Mouse (Mus musculus) telencephalon, adult 2 months (tissue): ENCODE results near the gene Ackr2.
A peak's percentile ranks its signal among the peaks of the same experiment; 100 is the strongest.

Experiments used
- DNase-seq: peaks from one replicate; pipeline ENCODE4 v3.0.0-alpha.2; 2011; ENCODE audit warnings: low read depth, low spot score

The Ackr2 gene

DNA sequence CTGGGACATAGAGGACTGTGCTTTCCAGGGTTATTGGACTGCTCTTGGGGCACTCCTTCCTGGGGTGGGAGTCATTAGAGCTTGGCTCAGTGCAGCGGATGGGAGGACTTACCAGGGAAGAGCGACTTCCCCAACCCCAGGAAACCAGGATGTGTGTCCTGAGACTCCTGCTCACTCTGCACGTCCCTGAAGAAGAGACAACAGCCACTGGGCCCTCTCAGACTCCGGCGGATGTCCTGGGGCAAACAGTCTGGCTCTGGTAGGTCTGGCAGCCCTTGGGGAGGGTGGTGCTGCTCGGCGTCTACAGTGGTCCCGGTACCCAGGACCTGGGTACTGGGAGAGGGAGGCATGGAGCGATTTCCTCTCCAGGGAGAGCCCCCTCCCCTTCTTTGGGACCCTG, at the start of gene Ackr2:
TSS of gene Ackr2 (plus strand) at position 111 of the 400 bp plus-strand sequence.
- DNase-seq = no peak

DNA sequence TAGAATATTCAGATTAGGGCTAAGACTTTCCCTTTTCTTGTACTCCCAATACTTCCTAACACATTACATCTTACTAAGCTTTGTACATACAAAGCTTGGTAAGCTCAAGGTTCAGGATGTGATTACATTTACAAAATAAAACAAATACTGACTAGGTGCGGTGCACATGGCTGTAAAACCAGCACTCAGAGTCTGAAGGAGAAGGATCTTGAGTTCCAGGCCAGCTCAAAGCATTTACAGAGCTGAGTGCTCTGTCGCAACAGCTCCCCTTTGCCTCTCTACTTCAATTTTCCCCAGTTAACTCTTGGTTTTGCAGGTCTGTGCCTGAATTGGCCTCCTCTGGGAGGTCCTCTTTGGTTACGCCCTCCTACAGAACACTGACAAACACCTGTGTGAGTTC, 43.9 kb upstream of the Ackr2 start:
- DNase-seq = no peak

DNA sequence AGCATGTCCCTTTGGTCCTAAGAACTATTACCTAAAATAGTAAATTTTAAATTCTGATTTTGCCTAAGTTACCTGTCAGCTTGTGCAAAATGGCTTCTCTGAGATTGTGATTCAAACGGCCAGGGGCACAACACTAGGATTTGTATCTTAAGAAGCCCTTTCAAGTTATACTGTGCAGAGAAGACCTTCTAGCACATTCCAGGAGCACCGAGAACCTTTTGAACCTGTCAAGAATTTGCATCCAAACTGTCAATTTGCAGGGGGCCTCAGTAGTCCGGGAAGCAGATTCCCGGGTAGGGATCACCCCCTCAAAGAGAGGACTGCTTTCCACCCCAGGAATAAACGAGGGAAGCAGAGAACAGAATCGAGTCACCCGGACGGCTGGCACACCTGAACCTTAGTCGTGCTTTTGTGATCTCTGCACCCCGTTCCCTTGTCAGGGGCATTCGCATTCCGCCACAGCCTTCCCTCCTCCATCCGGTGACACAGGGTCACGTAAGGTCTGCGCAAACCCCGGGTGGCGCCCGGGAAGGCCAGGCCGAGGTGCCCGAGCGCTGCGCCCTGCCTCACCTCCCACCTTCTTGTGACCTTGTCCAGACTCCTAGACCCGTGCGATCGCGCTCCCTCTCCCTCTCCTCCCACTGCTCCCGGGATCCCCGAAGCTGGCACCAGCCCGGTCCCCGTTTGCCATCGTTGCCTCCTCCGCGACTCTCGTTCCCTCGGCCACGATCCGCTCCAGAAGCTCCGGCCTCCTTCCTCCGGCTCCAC, 41.3 kb upstream of the Ackr2 start:
- no peak for DNase-seq

DNA sequence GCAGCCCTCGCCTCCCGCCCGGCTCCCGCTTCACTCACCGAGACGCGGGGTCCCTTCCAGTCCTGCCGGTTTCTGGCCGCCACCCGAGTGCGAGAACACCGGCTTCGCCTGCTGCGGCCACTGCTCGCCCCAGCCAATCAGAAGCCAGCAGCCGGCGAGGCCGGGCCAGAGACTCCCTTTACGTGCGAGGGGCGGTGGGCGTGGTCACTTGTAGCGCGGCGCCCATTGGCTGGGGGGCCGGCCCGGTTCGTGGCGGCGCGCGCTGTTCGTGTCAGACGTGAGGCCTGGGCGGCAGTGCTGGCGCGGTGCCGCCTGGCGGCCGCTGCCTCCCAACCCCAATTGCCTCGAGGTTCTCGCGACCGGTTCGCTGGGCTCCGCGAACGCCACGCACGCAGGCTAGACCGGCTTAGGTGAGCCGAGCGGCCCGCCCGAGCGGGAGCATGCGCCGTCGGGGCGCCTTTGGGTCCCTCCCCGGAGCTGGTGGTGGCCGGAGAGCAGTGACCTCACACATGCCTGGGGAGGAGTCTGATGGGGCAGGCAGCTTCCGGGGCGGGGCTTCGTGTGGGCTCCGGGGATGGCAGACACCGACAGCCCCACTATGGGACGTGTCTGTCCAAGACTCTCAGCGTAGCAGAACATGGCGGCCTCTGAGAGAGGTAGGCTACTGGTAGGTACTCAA, 40.5 kb upstream of the Ackr2 start:
- DNase-seq = peak; percentile 90

DNA sequence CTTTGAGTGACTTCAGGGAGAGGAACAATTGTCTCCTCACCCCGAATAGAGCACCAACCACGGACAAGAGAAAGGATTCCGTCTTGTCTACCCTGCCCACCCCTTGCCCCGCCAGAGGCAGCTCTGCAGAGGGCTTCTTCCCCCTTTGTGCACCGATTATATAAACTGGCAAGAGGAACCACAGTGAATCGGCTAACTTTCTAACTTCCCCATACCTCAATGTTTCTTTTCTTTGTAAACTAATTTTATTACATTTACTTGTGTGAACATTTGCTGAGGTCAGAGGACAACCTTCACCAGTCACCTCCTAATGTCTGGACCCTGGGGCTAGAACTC, 40.0 kb upstream of the Ackr2 start, which contains the start of gene Higd1a:
TSS of gene Higd1a (minus strand) at position 210 of the 336 bp plus-strand sequence.
- DNase-seq = no peak

DNA sequence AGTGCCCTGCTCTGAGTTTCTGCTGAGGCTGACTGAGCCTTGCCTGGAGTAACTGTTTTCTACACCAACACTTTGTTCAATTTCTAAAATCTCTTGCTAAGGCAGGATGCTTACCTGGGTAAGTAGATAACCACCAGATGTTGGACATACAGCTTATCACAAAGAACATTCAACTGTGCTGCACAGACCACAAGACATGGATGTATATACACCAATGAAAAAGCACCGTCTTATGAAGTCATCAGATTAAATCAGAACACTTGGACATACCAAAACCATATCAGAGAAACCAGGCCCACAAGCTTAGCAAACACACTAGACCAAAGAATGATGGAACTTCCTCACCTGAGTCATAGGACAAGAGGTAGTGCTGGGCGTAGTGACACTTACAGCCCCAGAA, 38.8 kb upstream of the Ackr2 start:
- DNase-seq = no peak

DNA sequence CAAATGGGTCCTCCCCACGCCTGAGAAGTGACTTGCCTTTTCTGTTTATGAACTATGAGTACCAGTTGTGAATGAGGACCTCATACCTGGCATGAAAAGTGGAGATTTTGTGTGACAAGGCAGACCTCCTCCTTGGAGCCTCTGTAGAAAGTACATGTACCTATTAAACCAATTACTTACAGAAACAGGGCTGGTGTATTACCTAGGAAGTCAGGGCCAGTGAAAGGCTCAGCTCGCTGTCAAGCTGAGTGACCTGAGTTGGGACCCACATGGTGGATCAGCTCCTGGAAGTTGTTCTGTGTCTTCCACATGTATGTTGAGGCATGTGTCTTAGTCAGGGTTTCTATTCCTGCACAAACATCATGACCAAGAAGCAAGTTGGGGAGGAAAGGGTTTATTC, 37.2 kb upstream of the Ackr2 start:
- no peak for DNase-seq

DNA sequence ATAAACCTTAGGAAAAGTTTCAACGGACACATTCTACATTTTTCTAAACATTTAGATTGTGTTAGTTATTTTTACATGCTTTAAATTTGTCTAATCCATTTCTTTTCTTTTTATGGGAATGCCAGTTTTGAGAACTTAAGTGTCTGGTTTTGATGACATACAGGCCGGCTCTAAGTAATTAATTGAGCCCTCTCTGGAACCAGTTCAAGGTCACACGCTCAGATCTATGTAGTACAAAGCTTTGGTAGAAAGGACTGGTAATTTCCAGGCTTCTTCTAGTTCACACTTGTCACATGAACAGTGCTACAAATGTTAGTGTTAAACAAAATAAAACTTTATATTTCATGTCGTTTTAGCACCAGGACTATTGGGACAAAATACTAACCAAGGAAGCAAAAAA, 33.3 kb upstream of the Ackr2 start:
- no peak for DNase-seq

DNA sequence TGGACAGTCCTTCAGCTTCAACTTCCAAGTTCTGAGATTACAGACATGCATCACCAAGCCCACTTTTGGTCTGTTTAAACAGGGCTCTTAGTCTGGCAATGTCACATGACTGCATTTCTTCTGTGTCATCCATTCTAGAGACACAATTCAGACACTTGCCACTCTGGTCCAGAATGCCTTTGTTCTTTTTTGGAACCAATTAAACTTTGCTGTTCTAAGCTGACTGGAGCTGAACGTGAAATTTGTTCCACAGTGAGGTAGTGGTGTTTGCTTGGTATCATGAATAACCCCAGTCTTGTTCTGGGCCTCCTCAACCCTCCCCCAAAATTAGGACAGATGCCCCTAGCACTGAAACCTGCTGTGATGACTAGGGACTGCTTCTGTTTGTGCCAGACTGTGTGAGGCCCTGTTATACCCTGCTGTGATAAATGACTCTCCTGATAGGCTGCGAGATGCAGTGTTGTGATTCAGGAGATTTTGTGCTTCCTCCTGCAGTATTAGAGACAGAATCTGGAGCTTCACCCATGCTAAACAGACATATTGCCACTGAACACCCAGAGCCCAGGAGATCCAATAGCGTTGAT, 32.6 kb upstream of the Ackr2 start:
- no peak for DNase-seq

DNA sequence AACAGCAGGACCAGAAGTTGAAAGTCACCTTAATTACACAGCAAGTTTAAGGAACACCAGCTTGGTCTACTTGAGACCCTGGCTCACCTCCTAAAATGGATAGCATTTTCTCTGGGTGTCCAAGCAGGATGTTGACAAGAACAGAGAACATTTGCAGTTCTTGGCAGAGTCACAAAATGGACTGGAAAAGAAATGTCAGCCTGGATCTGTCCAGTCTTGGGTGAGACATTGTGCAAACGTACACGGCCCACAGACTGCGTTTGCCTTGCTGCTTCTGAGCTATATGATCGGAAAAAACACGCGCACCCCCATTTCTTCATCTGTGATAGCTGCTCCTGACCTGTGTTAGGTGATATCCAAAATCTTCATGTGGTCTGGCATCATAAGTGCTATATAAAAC, 30.5 kb upstream of the Ackr2 start:
- no peak for DNase-seq

DNA sequence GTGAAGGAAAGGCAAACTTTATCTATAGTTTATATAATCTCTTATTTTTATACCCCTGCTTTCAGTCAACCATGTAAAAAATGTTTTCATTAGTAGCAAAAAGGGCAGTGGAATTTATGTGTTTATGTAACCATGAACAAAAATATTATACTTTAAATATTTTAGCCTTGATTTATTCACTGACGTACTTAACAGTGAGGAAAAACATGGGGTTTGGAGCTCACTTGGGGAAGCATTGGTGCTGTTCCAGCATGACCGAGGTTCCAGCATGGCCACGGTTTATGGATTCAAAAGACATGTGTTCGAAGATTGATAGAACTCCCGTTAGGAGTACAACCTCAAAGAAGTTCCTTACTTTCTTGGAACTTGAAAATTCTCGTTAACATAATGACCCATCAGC, 29.9 kb upstream of the Ackr2 start:
- no peak for DNase-seq

DNA sequence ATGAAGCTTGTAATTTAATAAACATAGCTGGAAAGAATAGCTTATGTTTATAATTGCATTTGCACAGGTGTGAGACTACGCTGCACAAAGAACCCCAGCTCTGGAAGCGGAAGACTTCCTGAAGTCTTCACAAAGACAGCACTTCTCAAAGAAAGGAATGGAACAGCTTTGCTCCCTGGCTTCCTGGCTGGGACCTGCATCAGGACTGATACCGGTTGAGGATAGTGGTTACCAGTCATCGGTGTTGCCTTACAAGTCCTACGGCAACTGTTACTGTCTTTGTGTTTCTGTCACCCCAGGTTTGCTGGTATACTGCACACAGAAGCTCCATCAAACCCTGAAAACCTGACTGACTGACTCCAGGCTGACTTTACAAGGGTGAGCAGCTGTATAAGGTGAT, 28.7 kb upstream of the Ackr2 start:
- DNase-seq = no peak

DNA sequence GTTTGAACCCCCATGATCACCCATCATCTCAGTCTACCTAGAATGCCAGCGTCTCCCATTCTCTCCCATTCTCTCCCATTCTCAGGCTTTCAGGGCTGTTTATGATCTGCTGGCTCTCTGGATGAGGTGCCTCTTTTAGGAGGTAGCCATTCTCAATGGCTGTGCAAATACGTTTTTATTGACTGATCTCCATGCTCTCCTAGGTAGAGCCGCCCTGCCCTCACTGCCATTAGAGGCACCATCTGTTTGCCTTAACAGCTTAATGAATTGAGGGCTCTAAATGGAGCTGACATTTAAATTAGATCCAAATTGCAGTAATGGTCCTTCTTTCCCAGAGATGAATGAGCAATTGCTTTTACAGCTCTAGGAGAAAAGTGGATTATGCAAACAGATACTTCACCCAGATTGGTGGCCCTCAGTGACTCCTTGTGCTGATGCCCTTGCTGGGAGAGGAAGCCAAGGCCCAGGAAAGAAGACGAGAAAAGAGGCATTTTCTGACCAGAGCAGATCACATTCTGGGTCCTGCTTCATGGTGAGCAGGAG, 28.1 kb upstream of the Ackr2 start:
- no peak for DNase-seq

DNA sequence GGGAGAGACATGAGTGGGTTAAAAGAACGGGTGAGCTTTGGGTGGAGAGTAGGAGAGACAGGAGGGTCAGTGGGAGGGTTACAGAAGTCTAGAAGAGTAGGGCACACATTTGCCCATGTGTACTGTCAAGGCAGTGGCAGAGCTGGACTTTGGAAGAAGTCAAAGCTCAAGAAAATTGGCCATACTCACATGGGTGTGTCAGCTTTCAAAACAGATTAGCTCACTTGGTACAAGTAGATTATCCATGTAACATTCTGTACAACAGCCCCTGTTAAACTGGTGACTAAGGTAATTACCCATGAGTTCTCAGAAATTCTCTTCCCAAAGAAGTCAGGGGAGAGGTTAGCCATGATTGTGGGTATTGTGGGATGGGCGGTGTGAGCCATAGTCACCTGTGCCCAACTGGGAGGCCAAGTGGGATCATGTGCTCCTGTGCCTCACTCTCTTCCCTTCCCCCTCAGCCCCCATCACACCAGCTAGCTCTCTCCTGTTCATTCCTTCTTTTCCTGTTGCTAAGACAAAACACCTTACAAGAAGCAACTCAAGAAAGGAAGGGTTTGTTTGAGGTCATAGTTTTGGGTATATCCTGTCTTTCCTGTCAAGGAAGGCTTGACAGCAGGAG, 26.0 kb upstream of the Ackr2 start:
- no peak for DNase-seq

DNA sequence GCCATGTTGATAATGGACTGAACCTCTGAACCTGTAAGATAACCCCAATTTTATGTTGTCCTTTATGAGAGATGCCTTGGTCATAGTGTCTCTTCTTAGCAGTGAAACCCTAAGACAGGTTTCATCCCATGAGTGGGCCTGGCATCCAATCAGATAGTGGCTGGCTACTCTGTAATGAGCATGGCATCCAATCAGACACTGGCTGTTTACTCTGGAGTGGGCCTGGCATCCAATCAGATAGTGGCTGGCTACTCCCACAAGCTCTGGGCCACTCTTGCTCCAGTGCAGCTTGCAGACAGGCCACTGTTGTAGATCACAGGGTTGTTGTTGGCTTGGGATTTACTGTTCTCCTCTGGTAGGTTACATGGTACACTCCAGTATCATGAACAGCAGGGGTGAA, 24.6 kb upstream of the Ackr2 start:
- DNase-seq = no peak

DNA sequence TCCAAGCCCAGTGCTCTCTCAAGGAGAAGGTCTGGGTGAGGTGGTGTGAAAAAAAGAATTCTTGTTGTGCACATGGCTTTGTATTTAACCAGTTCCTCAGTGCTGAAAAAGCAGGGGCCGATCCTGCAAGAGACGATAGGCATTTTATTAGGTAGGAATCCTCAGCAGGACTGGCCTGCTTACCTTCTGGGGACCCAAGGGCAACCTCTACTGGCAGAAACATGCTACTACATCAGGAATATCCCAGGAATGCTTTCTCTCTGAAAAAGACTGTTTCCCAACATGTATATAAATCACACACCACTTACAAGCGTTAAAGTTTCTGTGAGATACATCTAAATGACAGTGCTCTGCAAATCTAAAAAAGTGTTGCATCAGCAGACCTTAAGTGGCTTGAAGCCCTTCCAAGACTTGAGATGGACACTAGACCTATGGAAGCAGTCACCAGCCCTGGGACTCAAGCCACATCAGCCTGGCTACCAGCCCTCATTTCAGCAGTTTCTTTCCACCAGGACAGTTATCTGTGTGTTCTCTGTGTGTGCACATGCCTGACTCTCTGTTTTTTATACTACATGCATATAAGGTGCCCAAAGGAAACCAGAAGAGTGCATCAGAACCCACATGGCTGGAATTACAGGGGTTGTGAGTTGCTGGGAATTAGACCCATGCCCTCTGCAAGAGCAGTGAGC, 21.0 kb upstream of the Ackr2 start:
- DNase-seq = peak; percentile 31

DNA sequence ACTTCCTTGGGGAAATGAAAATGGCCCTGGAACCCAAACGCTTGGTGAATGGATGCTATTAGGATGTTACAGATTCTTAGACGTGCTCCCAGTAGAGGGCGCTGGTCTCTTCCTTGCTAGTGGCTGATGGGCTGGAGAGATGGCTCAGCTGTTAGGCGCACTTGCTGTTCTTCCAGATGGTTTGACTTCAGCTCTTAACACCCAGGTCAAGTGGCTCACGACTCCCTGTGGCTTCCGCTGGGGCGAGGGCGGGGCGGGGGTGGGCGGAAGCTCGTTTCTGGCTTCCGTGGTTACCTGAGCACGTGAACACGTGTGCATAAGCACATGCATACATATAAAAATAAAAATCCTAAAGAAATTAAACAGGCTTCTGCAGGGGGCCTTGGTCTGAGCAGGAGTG, 17.3 kb upstream of the Ackr2 start:
- DNase-seq = peak; percentile 64

DNA sequence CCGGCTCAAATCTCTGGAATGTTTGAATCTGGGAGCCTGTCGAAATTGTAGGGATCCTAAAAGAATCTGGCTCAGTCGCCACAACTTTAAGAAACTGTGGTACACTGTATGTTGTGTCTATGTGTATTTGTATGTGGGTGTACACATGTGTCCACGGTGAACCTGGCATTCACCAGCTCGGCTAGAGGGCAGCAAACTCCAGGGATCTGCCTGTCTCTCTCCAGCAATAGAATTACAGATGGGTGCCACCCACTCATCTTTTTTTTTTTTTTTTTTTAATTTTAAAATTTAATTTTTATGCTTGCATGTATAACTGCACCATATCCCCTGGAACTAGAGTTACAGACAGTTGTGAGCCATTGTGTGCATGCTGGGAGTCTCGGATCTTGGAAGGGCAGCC, 16.9 kb upstream of the Ackr2 start:
- DNase-seq = peak; percentile 29

DNA sequence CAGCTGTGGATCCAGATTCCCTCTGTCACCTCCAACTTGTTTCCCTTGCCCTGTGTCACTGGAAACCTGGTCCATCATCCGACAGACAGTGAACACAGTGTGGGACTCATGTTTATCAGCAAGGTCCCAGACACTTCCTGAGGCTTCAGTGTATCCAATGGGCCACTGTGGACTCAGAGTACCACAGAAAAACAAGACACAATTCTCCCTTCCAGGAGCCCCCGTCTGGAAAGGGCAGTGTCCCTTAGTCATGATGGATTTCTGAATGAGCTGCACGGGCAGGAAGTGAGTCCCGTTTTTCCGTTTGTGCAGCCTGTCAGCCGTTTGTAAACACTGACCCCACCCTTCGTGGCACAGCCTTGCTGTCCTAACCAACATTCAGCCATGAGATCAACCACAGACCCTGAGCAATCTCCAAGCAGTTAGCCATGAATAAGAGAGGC, 16.1 kb upstream of the Ackr2 start:
- DNase-seq = no peak

DNA sequence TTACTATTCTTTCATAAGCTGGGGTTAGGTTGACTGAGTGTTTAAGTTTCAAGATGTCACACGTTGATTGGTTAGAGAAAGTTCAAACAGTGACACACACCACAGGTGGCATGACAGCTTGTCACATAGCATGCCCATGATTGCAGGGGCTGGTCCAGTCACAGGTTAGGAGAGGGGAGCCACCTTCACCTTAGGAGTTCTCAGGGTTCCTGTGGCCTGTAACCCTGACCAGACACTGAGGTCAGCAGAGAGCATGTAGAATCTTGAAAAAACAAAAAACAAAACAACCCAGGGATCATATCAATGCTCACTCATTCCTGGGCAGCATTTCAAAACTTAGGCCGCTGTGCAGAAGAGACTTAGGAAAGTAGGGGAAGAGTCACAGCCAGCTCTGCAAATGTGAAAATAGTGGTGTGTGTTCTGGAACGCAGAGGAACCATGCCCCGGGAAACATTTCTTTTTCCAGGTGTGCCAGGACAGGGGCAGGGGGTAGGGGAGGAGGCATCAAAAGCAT, 8.2 kb upstream of the Ackr2 start:
- DNase-seq = no peak

DNA sequence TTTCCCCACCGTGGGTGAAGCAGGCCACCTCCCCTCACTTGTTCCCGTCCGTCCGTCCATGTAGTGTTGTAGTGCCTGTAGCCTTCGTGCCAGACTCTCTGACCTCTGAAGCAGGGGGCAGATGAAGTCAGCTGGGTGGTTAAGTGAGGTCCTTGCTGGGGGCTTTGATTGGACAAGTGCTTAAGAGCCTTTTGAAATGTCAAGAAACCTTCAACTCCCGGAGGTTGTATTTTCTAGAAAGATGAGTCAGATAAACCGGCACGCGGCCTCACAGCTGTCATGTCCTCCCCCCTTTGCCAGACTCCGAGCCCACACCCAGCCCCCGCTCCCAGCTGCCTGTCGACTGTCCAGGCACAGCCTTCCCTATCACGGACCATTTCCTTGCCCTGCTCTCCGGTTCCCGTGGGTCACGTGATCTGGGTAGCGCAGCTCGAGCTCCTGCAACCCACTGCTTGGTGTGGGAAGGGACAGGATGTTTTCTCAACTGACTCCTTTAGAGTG, 7.7 kb upstream of the Ackr2 start:
- DNase-seq = no peak
